Mouse (Mus musculus): ENCODE measurements around the gene Prss57.
A peak's percentile ranks its signal among the peaks of the same experiment; 100 is the strongest.

Prss57 gene

GRCm38 (mm10) chr10:79783920-79784800 lies 6.6 kb downstream of the Prss57 start:
- DNase-seq (ENCODE audit: extremely low read depth, insufficient read length, low spot score) = no peak

GRCm38 (mm10) chr10:79783050-79783449 lies 7.7 kb downstream of the Prss57 start:
- DNase-seq (ENCODE audit: extremely low read depth, insufficient read length, low spot score) = no peak

- DNase-seq (ENCODE audit: extremely low read depth, insufficient read length, low spot score) = no peak
Observed at GRCm38 (mm10) chr10:79781956-79782355, 8.8 kb downstream of the Prss57 start.

GRCm38 (mm10) chr10:79781139-79781538 lies 9.6 kb downstream of the Prss57 start:
- DNase-seq (ENCODE audit: extremely low read depth, insufficient read length, low spot score) = no peak

- no peak for DNase-seq (ENCODE audit: extremely low read depth, insufficient read length, low spot score)
Observed at GRCm38 (mm10) chr10:79780664-79781015, 10.1 kb downstream of the Prss57 start.

GRCm38 (mm10) chr10:79779784-79780663 lies 10.7 kb downstream of the Prss57 start:
- DNase-seq (ENCODE audit: extremely low read depth, insufficient read length, low spot score) = peak; percentile 87

- no peak for DNase-seq (ENCODE audit: extremely low read depth, insufficient read length, low spot score)
Observed at GRCm38 (mm10) chr10:79779193-79779592, 11.6 kb downstream of the Prss57 start.

GRCm38 (mm10) chr10:79778006-79778405 lies 12.8 kb downstream of the Prss57 start:
- peak; percentile 86 for DNase-seq (ENCODE audit: extremely low read depth, insufficient read length, low spot score)

GRCm38 (mm10) chr10:79777103-79777531 lies 13.6 kb downstream of the Prss57 start, which contains the start of gene Fstl3:
Fstl3 (plus strand) TSS chr10:79777272.
- DNase-seq (ENCODE audit: extremely low read depth, insufficient read length, low spot score) = peak; percentile 75

GRCm38 (mm10) chr10:79774486-79775279 lies 16.1 kb downstream of the Prss57 start:
- DNase-seq (ENCODE audit: extremely low read depth, insufficient read length, low spot score) = no peak

- no peak for DNase-seq (ENCODE audit: extremely low read depth, insufficient read length, low spot score)
Observed at GRCm38 (mm10) chr10:79773208-79773607, 17.6 kb downstream of the Prss57 start.

GRCm38 (mm10) chr10:79772320-79772719 lies 18.4 kb downstream of the Prss57 start:
- DNase-seq (ENCODE audit: extremely low read depth, insufficient read length, low spot score) = no peak

- DNase-seq (ENCODE audit: extremely low read depth, insufficient read length, low spot score) = no peak
Observed at GRCm38 (mm10) chr10:79769329-79769728, 21.4 kb downstream of the Prss57 start.

GRCm38 (mm10) chr10:79768400-79768799 lies 22.4 kb downstream of the Prss57 start:
- no peak for DNase-seq (ENCODE audit: extremely low read depth, insufficient read length, low spot score)

- peak; percentile 97 for DNase-seq (ENCODE audit: extremely low read depth, insufficient read length, low spot score)
Observed at GRCm38 (mm10) chr10:79767372-79768244, 23.2 kb downstream of the Prss57 start.

- peak; percentile 100 for DNase-seq (ENCODE audit: extremely low read depth, insufficient read length, low spot score)
Observed at GRCm38 (mm10) chr10:79766508-79767325, 24.0 kb downstream of the Prss57 start, which contains the start of gene Rnf126. Rnf126 (minus strand) TSS chr10:79766952.

GRCm38 (mm10) chr10:79766001-79766507 lies 24.7 kb downstream of the Prss57 start:
- no peak for DNase-seq (ENCODE audit: extremely low read depth, insufficient read length, low spot score)

GRCm38 (mm10) chr10:79765228-79765745 lies 25.5 kb downstream of the Prss57 start:
- no peak for DNase-seq (ENCODE audit: extremely low read depth, insufficient read length, low spot score)
